Mouse (Mus musculus): ENCODE data around the gene Asb15.

Gene Asb15

DNA sequence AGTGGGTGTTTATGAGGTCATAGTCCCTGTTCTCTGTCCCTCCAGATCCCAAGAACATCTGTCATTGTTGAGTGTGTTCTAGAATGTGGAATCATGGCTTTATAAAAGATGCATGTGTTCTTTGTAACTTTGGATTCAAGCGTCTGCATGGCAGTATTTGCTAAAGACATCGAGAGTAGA is at the start of gene Asb15:
Gene Asb15, plus strand, starts transcription at position 81 of the 180 bp plus-strand sequence.
- no peak for DNase-seq (ENCODE audit: low read depth, low spot score)

DNA sequence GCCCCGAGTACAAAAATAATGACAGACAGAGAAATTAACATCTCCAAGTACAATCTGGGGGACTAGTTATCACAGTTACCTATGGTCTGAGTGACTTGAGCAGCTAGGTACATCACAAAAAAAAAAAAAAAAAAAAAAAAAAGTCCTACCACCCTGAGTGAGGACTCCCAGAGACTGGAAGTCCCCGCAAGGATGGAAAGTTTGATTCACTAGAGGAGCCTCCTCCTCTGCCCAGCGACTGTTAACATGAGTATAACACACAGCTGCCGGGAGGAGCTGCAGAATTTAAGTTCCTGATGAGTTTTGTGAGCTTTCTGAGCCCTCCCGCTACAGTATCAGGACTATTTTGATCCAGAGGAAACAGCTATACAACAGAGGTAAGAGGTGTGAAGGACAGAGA is 41.4 kb upstream of the Asb15 start:
- DNase-seq (ENCODE audit: low read depth, low spot score): no peak

DNA sequence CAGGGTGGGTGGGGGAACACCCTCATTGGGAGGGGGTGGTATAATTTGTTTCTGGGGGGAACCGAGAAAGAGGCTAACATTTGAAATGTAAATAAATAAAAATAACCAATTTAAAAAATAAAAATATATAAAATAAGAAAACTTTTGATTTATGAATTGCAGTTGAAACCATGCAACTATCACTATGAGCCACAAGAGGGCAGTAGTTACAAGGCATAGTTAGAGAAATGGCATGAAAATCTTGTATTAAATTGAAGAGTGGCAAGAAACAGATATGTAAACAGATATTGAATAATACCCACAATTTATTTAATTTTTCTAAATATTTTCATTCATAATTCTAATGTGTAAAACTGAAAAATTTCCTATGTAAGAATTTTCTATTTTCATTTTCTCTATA is 37.6 kb upstream of the Asb15 start:
- DNase-seq (ENCODE audit: low read depth, low spot score): no peak

- DNase-seq (ENCODE audit: low read depth, low spot score): no peak
These were observed 23.8 kb upstream of the Asb15 start for GRCm38 (mm10) chr6:24504141-24504540.

- DNase-seq (ENCODE audit: low read depth, low spot score): no peak
These were observed 13.2 kb upstream of the Asb15 start, which contains the start of gene Iqub for GRCm38 (mm10) chr6:24514552-24515284. Gene Iqub, minus strand, starts transcription at chr6:24515067.

DNA sequence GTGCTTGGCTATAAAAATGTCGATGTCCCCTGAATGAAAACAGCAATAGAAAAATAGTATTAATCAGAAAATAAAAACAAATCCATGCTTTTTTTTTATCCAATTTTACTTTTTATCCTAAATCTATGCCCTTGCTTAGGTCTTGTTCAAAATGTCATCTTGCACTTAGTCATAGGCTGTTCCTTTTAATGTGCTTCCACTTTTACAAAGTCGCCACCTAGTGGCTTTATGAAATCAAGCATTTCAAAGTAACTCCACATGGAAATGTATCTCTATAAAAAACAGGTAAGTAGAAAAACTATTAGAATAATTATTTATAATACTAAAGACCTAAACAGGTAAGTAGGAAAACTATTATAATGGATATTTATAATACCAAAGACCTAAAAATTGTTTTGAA is 11.7 kb upstream of the Asb15 start:
- no peak for DNase-seq (ENCODE audit: low read depth, low spot score)

DNA sequence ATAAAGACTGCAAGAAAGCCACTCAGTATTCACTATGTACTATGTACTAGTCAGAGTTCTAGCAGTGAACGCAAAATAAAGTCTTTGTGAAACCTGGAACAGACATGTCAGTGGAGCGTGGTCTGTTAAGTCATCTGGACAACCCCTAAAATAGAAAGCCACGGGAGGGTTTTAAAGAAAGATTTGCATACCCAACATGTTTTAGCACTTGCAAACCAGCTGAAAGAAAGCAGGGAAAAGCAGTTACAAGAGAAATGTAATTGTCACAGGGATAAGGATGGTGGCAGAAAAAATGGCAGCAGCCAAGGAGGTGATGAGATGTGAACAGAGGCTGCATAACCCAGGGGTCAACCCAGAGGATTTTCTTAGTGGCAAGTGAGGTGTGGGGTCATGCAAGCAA is 2.2 kb upstream of the Asb15 start:
- DNase-seq (ENCODE audit: low read depth, low spot score): no peak

DNA sequence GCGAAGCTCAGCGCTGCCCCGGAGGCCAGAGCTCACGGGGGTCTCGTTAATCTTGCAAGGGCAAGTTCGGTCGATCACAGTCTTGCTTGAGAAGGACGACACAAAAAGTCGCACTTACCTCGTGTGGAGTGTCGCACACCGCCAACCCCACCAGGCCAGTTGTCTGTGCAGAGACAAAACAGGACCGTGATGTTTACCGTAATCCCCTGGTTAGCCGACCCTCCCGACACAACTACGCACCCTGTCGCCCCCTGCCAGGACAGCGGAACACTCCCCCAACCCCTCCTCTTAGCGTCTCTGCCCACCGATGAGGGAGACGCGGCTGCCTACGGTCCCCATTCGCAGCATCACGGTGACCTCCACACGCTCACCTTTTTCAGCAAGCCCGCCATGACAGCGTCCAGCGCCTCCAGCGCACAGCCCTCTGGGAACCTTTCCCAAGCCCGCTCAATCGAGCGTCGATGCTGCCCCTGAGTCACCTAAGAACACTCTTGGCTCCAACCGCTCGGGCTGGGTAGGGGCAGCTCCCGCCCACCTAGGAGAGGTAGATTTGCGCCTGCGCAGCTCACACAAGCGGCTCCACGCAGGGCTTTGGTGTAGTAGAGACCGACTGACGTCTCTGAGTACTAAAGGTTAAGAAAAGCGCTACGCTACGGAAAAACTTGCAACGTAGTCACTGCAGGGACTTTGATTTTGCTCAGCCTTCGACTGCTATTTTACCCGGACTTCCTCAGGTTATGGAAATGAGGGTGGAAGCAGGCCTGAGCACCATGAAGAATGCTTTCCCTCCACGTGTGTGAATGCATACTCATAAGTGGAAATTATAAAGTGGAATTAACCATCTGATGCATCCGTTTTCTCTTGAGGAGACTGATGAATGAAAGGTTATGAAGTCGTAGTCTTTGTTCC is 535 bp upstream of the Asb15 start, which contains the start of gene Ndufa5:
Gene Ndufa5, minus strand, starts transcription at position 859 of the 909 bp plus-strand sequence.
- DNase-seq (ENCODE audit: low read depth, low spot score): peak; percentile 76

DNA sequence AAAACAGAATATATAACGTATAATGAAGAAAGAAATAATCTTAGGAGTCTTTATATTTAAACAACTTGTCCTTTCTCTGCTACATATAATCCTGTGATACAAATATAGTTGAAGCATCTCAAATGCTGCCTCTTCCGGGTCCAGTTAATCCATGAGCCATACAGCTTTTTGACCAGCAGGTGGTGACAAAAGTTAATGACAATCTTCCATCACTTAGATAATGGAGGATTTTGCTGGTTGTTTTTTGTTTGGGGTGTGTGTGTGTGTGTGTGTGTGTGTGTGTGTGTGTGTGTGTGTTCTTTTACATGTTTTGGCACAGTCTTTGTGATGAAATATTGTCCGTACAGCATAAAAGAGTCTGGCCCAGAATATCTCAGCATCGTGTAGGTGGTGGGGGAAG is 2.2 kb downstream of the Asb15 start:
- no peak for DNase-seq (ENCODE audit: low read depth, low spot score)

- DNase-seq (ENCODE audit: low read depth, low spot score): no peak
These were observed 2.9 kb downstream of the Asb15 start for GRCm38 (mm10) chr6:24530711-24531420.

DNA sequence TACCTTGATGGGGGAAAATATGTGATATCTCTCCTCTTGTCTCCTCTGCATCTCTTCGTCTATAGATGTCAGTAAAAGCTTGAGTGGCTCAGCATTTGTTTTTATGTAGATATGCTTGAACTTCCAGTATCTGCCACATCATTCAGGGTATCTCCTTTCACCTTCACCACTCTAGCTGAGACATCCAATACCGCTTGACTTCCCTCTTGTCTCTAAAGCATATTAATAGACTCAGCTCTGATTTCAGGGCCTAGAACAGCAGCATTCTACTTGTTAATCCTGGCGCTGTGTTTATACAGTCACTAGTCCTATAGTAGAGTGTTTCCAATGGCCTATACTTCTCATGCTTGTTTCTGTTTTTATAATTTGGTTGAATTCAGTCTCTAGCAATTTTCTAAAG is 4.9 kb downstream of the Asb15 start:
- no peak for DNase-seq (ENCODE audit: low read depth, low spot score)

DNA sequence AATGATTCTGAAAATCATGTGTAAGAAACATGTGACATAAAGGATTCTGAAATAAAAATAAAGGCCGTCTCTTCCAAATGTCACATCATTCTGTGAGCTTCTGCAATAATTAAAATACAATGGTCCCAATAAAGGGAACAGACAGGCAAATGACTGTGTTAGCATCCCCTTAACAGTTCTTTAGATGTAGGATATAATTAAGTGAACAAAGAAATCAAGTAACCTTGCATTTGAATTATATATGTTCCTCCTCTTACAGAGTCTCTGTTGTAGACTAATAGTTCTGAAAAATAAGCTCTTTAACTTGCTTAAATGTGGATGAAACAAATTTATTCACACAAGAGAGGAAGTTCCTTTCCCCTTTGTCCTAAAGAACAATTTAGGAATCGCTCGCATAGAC is 10.5 kb downstream of the Asb15 start:
- no peak for DNase-seq (ENCODE audit: low read depth, low spot score)

DNA sequence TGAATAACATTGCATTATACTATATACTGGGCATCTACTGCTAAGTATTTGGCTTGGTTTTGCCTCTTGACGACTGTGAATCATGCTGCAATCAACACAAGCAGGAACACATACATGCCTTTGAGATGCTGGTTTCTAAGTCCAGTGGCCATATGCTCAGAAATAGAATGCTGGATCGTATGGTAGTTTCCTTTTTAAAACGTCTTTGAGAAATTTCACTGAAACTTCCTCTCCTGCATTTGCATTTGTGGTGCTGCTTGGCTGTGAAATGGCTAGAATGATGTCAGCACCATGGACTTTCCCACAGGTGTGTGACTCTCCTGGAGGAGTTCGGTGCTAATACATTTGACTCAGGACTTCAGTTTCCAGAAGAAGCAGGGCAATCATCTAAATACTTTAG is 12.2 kb downstream of the Asb15 start:
- DNase-seq (ENCODE audit: low read depth, low spot score): no peak

GRCm38 (mm10) chr6:24542393-24542792 is 14.4 kb downstream of the Asb15 start:
- DNase-seq (ENCODE audit: low read depth, low spot score): no peak

DNA sequence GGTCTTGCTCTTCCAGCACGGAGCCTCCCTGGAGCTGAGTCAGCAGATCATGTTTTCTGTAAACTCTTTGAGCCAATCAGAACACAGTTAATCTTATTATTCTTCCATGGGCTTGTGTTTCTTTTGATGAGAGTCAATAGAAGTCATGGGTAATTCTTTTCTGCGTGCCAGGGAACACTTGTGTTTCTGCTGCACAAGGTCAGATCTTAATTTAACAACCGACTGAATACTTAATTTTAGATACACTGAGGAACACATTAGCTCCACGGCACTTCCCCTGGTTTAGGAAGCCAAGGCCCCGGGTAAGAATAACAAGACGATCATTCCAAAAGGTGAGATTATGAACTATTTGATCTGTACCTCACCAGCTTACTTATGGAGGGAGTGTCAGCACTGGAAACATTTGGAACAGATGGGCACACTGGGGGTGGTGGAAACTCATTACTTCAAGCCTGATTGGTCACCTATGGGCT is 15.2 kb downstream of the Asb15 start:
- DNase-seq (ENCODE audit: low read depth, low spot score): no peak

GRCm38 (mm10) chr6:24546716-24547420 is 18.9 kb downstream of the Asb15 start:
- DNase-seq (ENCODE audit: low read depth, low spot score): no peak

DNA sequence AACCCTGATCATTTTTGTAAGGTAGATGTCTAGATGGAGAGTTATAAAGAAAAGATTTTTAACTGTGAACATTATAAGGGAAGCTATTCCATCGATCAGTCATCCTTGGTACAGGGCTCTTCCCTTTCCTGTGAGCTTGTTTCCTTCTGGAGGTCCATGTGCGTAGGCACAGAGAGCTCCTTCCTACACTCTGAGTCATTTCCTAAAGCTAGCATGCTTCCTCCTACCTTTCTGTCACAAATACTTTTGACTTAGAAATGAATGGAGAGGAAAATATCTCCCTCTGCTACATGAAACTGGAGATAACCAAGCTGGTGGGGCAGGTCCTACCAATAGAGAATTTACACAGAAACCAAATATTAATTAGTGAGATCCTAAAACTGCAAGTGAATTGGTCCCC is 21.9 kb downstream of the Asb15 start:
- no peak for DNase-seq (ENCODE audit: low read depth, low spot score)

- DNase-seq (ENCODE audit: low read depth, low spot score): no peak
These were observed 24.1 kb downstream of the Asb15 start for GRCm38 (mm10) chr6:24552046-24552445.

- no peak for DNase-seq (ENCODE audit: low read depth, low spot score)
These were observed 26.6 kb downstream of the Asb15 start for GRCm38 (mm10) chr6:24554427-24555086.

GRCm38 (mm10) chr6:24555488-24555887 is 27.5 kb downstream of the Asb15 start:
- no peak for DNase-seq (ENCODE audit: low read depth, low spot score)

DNA sequence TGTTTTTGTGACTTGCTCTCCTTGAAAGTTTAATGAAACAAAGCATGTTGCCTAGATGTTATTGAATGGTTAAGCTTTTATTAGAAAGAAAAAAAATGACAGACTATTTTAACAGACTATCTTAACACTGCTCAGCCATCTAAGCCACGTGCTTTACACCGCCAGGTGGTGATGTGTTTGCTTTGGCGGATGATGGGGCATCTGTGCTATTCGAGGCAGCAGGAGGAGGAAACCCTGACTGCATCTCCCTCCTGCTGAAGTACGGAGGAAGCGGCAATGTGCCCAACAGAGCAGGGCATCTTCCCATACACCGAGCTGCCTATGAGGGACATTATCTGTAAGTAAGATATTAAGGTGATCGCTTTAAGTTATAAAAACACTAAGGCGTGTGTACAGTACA is 36.1 kb downstream of the Asb15 start:
- DNase-seq (ENCODE audit: low read depth, low spot score): no peak
